In genomic region chr15:6238133-6238532, GRCm38 (mm10) we compare ENCODE assay signal across 7 mouse cellular contexts.
A peak's percentile ranks its signal among the peaks of the same experiment; 100 is the strongest.
DNase-seq lines count a peak whose midpoint lies in the region; ATAC-seq and TF ChIP-seq lines count a peak whose summit lies in the region.

No protein-coding gene starts in this region.

- no peak overlapping the region for H3K4me2 ChIP-seq in limb, embryonic 14.5 days (replicated peaks; ENCODE audit: low read depth, low read length, severe bottlenecking)

- H3K9me3 ChIP-seq in limb, embryonic 14.5 days (ENCODE audit: control insufficient read depth, low read length), result no peaks in the 10 kb centered on the region

- peak; percentile 81 for TF ChIP-seq CTCF in cortical plate, adult 2 months (IDR thresholded peaks at IDR 0.05; ENCODE audit: extremely low read depth, insufficient read depth, low read length)

- peak; percentile 89 for ATAC-seq in limb, embryonic 14.5 days (ENCODE audit: low FRiP score, low read depth)

- H3K27ac ChIP-seq in cortical plate, adult 2 months (ENCODE audit: insufficient read depth, low read length), result no peak overlapping the region
- peak overlapping the region; percentile 77 for H3K27ac ChIP-seq in limb, embryonic 14.5 days (replicated peaks; ENCODE audit: low read depth, low read length)

- no peaks in the 10 kb centered on the region; the same call in 1 of the 2 replicates for H3K4me1 ChIP-seq in cortical plate, adult 2 months (ENCODE audit: control insufficient read depth, insufficient read depth, low read length)
- H3K4me1 ChIP-seq in limb, embryonic 14.5 days (ENCODE audit: control insufficient read depth, insufficient read depth, low read length), result peaks cover 6% of the 10 kb centered on the region; the same call in 1 of the 2 replicates

- H3K9ac ChIP-seq in limb, embryonic 14.5 days (ENCODE audit: low read depth, low read length, severe bottlenecking), result no peak overlapping the region

- no peak for TF ChIP-seq POLR2A in cortical plate, adult 2 months (IDR thresholded peaks at IDR 0.05; ENCODE audit: extremely low read depth, insufficient read depth, low read length)
- TF ChIP-seq POLR2A in limb, embryonic 14.5 days (IDR thresholded peaks at IDR 0.05; ENCODE audit: borderline replicate concordance, extremely low read depth, insufficient read depth, insufficient read length), result no peak

- H3K4me3 ChIP-seq in cortical plate, adult 2 months (ENCODE audit: insufficient read depth, low read length), result no peak overlapping the region
- no peak overlapping the region for H3K4me3 ChIP-seq in limb, embryonic 14.5 days (replicated peaks; ENCODE audit: low read length)

- WGBS in limb, embryonic 14.5 days, result 2% methylated on average over 6 of the region's 6 CpGs

- peak; percentile 91 for DNase-seq in adrenal gland, adult 2 months
- DNase-seq in gastrocnemius, postnatal 25 days, result peak; percentile 74
- peak; percentile 90 for DNase-seq in kidney, adult 9 months
- DNase-seq in limb, embryonic 14.5 days (ENCODE audit: low spot score), result peak; percentile 95
- DNase-seq in naive thymus-derived CD4-positive, alpha-beta T cell, adult 2 months (ENCODE audit: low read depth), result peak; percentile 66
- DNase-seq in splenic B cell, adult 2 months (ENCODE audit: low read depth, low spot score), result peak; percentile 51

- H3K27me3 ChIP-seq in limb, embryonic 14.5 days (ENCODE audit: control insufficient read depth, insufficient read depth, low read length), result no peaks in the 10 kb centered on the region
- H3K27me3 ChIP-seq in splenic B cell, adult 2 months (ENCODE audit: control insufficient read depth, insufficient read depth, low read length, poor library complexity, severe bottlenecking), result no peaks in the 10 kb centered on the region

- no peaks in the 10 kb centered on the region for H3K36me3 ChIP-seq in limb, embryonic 14.5 days (ENCODE audit: control insufficient read depth, insufficient read depth, low read length)
- H3K36me3 ChIP-seq in splenic B cell, adult 2 months (ENCODE audit: control insufficient read depth, insufficient read depth, low read length, poor library complexity, severe bottlenecking), result no peaks in the 10 kb centered on the region
